Mouse (Mus musculus) Muller cell, postnatal 12 days (primary cell): ENCODE measurements at regions not wholly inside any gene's neighbourhood (a gene's known extent, or its start where the extent isn't known, plus 50 kb on each side); places are given as distances from the start of the nearest gene placed in this dataset.
A peak's percentile ranks its signal among the peaks of the same experiment; 100 is the strongest.

Experiments
- DNase-seq: peaks from one replicate; pipeline ENCODE4 v3.0.0-alpha.2; 2015; ENCODE audit errors: inconsistent ontology term

DNA sequence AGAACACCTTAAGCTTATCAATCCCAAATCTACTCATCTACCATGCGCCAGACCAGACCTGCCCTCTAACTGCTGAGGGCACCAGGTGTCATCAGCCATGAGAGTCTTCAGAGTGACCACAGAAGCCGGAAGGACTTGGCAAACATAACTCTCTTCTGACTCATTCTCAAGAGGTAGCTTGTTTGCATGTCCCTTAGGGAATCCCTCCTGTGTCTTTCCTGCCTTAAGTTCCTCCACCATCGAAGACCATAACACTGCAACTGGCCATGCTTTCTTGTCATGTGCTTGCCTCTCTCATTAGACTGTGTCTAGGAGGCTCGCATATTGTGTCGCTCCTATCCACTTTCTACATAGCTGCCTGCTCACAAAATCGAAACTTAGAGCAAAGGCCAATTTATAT is 226.1 kb upstream of the Ncam1 start:
- DNase-seq: no peak

DNA sequence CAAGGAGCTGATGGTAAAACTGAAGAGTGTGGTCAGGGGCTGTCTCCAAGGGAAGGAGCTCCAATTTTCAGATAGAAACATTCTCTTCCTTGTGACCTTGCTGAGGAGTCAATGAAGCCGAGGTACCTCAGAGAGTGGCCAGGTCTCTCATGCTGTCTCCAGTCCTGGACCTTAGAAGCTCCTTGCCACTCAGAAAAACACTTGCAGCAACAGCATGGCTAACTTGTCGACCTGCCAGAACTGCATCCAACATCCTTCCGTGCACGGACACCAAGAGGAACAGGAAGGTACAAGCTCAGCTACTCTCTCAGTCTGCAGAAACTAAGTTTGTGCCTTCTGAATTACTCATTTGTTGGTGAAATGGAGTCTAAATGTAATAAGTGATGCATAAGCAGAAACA is 214.9 kb upstream of the Ncam1 start:
- no peak for DNase-seq

GRCm38 (mm10) chr9:50005757-50006576 is 207.2 kb upstream of the Ncam1 start:
- DNase-seq: peak; percentile 92

- peak; percentile 51 for DNase-seq
These were observed 204.0 kb upstream of the Ncam1 start for GRCm38 (mm10) chr9:50002695-50003094.

DNA sequence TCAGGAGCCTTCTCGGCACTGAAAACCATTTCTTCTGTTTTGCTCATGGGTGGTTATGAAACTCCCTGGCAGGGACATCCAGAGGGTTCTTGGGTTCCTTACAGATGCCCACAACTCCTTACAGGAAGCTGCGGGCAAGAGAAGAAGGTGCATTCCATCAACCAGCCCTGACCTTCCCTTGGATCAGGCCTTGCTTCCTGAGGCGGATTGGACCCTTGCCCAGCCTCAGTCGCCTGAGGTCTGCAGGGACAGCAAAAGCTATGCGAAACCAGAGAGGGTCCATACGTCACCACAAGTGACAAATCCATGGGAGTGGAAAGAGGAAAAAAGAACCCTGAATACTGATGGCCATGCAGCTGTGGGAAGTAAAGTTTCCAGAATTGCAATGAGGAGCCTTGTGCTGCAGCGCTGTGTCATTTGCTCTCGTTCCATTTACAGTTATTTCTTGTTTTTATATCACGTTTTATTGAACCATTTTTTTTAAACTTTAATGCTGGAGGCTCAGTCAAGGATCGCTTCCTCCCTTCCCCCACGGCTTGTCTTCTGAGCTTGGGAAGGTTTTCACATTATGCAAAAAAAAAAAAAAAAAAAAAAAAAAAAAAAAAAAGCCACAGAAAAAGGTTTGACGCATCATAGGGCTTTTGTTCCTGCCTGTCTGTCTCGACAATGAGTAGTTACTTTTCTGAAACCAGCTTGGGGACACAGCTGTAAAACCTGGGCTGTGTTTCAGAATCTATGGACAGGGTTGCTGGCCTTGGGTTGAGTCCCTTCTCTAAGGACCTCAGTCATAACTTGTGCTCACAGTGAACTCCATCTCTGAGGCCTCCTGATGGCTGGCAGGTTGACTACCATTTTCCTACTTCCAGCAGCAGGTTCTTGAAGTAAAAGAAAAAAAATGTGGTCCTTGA is 202.0 kb upstream of the Ncam1 start:
- DNase-seq: peak; percentile 78

DNA sequence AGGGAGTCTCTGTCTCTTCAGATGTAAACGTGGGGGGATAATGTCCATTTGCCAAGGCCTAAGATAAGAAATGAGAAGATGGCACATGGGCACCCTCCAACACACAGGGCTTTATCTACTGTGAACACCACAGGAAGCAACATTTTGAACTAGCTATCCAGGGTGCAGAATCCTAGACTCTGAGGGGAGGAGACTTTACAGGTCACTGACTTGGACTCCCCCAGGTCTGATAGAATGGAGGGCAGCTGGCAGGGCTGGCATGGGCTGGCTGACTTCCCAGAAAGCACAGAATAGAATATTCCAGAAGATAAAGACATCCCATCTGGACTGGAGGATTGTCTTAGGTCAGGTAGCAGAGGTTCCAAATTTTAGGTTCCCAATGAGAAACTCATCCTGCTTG is 201.2 kb upstream of the Ncam1 start:
- DNase-seq: peak; percentile 54

GRCm38 (mm10) chr9:49998101-49998500 is 199.4 kb upstream of the Ncam1 start:
- DNase-seq: peak; percentile 52

DNA sequence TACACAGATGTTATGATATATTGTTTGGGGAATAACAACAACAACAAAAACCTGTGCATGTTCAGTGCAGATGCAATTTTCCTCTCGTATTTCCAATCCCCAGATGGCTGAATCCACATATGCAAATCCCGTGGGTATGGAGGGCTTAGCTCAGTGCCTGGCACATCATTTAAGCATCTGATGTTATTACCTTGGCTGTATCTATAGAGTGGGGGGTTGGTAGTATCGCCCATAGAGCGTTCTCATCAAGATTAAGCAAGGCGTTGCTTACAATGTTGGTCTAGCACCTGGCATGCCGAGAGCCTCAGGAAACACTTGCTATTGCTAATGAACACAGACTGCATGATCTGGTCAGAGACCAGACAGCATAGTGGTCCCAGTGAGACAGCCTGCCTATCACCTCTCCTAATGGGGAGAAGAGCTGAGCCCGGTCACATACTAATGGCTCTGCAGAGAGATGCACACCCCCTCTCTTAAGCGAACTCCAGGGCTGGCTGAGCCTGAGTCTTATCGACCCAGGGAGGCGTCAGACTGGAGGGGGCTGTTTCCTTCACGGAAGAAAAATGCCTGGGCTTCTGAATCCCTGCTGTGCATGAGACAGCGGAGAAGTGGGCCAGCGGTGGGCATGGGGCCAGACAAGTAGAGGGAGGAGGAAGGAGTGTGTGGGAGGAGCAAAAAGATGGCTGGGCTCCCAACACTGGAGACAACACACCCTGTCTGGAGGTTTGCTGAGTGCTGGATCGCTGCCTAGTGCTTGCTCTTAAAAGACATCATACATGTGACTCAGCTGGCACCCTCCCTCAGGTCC is 190.9 kb upstream of the Ncam1 start:
- DNase-seq: peak; percentile 93

- DNase-seq: no peak
These were observed 189.3 kb upstream of the Ncam1 start for GRCm38 (mm10) chr9:49988064-49988463.

- no peak for DNase-seq
These were observed 188.8 kb upstream of the Ncam1 start for GRCm38 (mm10) chr9:49987481-49987880.

GRCm38 (mm10) chr9:49980344-49981207 is 181.9 kb upstream of the Ncam1 start:
- DNase-seq: peak; percentile 97

GRCm38 (mm10) chr9:49975938-49976671 is 177.4 kb upstream of the Ncam1 start:
- peak; percentile 93 for DNase-seq

DNA sequence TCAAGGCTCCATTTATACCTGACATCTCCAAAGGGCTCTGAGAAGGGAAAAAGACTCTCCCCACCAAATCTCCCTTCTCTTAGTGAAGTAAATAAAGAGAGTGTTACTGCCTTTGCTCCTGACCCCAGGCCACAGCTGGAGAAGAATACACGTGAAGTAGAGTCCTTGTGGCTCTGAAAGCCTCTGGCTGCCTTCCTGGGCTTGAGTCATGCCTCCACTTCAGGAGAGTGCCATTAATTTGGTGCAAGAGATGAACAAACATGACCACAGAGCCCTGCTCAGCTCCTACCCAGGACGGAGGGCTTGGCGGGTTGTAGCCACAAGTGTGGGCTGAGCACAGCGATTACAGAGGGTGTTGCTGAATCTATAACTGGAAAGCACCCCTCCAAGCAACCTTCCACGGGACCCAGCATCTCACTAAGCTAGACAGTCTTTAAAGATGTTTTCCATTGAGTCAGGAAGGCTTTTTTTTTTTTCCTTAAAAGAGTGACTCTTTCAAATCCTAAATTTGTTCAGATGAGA is 175.3 kb upstream of the Ncam1 start:
- peak; percentile 57 for DNase-seq

- no peak for DNase-seq
These were observed 170.7 kb upstream of the Ncam1 start for GRCm38 (mm10) chr9:49969429-49969828.

DNA sequence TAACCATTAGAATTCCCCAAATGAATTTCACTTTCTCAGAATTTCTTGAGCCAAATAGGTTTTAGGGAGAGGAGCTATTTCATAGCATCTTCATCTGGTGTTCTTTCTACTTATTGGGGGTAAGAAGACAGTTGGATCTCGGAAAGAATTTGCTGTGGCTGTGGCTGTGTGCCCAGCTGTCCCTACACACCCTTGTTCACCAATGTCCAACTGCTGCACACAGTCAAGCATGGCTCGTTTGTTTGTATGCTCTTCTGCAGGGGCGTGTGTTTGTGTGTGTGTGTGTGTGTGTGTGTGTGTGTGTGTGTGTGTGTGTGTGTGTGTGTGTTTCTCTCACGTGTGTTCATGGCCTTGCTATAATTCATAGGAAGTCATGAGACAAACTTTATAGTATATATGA is 165.9 kb upstream of the Ncam1 start:
- no peak for DNase-seq

GRCm38 (mm10) chr9:49962561-49963071 is 163.9 kb upstream of the Ncam1 start:
- no peak for DNase-seq

DNA sequence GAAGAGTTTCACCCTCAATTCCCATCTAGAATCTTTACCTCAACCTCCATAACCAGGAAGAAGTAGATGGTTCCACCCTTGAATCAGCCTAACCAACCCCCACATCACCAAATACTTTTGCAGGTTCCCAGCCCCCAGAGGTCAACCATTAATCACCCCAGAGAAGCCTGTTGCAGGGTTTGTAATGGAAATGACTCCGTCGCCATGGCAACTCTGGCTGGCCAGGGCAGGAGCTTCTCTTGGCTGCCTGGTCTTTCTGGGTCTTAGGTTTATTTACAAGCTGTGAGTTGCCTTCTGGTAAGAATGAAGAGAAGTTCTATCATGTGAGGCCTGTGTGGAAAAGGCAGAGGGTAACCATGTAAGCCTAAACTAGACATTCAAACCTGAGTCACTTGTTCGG is 163.2 kb upstream of the Ncam1 start:
- peak; percentile 68 for DNase-seq

GRCm38 (mm10) chr9:49961329-49961728 is 162.6 kb upstream of the Ncam1 start:
- DNase-seq: peak; percentile 62

- no peak for DNase-seq
These were observed 161.3 kb upstream of the Ncam1 start for GRCm38 (mm10) chr9:49959987-49960386.

DNA sequence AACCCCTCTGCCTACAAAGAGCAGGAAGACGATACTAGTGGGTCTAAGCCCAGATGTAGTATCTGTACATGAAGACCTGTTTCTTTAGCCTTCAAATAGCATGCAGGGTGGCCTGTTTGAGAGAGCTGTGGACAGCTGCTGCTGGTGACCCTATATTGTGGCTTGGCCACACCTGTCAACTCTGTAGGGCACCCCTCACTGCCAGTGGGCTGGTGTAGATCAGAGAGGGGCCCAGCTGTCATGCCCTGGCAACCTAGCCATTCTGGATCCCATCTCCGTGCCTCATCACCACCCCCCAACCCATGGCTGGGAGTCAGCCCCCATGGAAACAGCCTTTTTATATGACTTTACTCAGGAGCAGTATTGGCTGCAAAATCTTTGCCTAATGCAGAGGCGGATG is 160.2 kb upstream of the Ncam1 start:
- DNase-seq: no peak
